Mouse (Mus musculus) ovary, postnatal 10 days (tissue): ENCODE results near the gene Gm3404.
"Not testable (repeated sequence)": the region's sequence is repeated elsewhere in the genome, so short reads cannot be mapped to it uniquely, and the experiment has no call there.

ENCODE experiments used
- DNase-seq: peaks from one replicate; pipeline ENCODE4 v3.0.0; 2022; ENCODE audit warnings: low spot score

Gene Gm3404

DNA sequence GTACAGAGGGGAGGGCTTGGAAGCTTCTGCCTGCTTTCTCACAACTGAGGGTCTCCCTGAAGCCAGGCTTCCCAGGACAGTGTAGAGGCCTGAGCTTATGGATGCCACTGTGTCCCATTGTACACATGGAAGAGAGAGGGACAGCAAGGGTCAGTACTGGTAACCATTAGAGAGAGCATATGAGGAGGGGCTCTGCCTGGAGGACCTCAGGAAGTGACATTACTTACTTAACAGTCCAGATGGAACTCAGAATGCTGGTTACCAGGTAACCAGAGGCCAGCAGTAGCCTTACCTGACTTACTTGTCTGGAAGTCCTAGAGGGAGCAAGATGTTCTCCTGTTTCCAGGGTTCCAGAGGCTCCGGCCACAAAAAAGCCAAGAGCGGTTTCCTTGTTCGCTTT is at the start of gene Gm3404:
Gene Gm3404, plus strand, starts transcription at position 301 of the 400 bp plus-strand sequence.
- DNase-seq, result not testable (repeated sequence)

DNA sequence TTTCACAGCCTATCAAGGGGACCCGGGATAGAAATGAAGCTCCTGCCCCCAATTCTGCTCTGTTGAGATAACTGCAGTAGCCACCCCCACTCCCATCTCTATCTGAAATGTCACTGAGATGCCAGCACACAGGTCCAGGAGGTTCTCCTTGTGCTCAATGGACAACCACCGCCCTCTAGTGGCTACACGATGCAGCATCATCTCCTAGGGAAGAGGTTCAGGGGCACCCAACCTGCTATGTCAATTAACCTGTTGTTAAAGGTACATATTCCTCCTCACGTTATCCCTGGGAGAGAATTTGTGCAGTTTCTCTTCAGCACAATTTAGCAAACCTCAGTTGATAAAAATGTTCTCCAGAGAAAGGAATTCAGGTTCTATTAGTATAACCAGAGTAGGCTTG is 46.0 kb upstream of the Gm3404 start:
- DNase-seq, result not testable (repeated sequence)

DNA sequence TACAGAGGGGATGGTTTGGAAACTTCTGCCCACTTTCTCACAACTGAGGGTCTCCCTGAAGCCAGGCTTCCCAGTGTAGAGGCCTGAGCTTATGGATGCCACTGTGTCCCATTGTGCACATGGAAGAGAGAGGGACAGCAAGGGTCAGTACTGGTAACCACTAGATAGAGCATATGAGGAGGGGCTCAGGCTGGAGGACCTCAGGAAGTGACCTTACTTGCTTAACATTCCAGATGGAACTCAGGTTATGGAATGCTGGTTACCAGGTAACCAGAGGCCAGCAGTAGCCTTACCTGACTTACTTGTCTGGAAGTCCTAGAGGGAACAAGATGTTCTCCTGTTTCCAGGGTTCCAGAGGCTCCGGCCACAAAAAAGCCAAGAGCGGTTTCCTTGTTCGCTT is 43.9 kb upstream of the Gm3404 start, which contains the start of gene Gm6408:
Gene Gm6408, plus strand, starts transcription at position 301 of the 400 bp plus-strand sequence.
- not testable (repeated sequence) for DNase-seq

- not testable (repeated sequence) for DNase-seq
Measured at GRCm38 (mm10) chr5:146488959-146489358, 36.6 kb upstream of the Gm3404 start.

GRCm38 (mm10) chr5:146491063-146491462 is 34.5 kb upstream of the Gm3404 start, which contains the start of gene Gm6370:
TSS of gene Gm6370 (plus strand) at chr5:146491363.
- DNase-seq, result not testable (repeated sequence)

- DNase-seq, result not testable (repeated sequence)
Measured at GRCm38 (mm10) chr5:146502099-146502498, 23.5 kb upstream of the Gm3404 start, which contains the start of gene 4930449I24Rik. TSS of gene 4930449I24Rik (plus strand) at chr5:146502399.

GRCm38 (mm10) chr5:146513823-146514222 is 11.8 kb upstream of the Gm3404 start, which contains the start of gene Gm3402:
TSS of gene Gm3402 (plus strand) at chr5:146514123.
- not testable (repeated sequence) for DNase-seq

DNA sequence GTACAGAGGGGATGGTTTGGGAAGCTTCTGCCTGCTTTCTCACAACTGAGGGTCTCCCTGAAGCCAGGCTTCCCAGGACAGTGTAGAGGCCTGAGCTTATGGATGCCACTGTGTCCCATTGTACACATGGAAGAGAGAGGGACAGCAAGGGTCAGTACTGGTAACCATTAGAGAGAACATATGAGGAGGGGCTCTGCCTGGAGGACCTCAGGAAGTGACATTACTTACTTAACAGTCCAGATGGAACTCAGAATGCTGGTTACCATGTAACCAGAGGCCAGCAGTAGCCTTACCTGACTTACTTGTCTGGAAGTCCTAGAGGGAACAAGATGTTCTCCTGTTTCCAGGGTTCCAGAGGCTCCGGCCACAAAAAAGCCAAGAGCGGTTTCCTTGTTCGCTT is 11.7 kb downstream of the Gm3404 start, which contains the start of gene Gm3409:
Gene Gm3409, plus strand, starts transcription at position 301 of the 400 bp plus-strand sequence.
- not testable (repeated sequence) for DNase-seq

GRCm38 (mm10) chr5:146555836-146556235 is 30.2 kb downstream of the Gm3404 start, which contains the start of gene Gm3415:
TSS of gene Gm3415 (plus strand) at chr5:146556136.
- DNase-seq, result not testable (repeated sequence)

GRCm38 (mm10) chr5:146564259-146564658 is 38.7 kb downstream of the Gm3404 start:
- no peak for DNase-seq

DNA sequence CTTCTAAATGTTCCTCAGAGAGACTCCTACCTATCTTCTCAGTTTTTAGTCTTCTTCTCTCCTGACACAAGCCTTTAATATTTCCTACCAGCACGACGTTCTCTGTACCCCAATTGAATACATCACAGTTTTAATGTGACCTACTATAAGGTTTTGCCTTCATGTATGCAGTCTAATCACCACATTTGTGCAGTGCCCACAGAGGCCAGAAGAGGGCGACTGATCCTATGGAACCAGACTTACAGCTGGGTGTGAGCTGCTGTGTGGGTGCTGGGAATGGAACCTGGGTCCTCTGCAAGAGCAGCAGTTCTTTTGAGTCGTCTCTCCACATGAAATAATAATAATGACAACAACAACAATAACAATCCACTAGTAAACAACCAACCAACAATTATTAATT is 41.5 kb downstream of the Gm3404 start:
- no peak for DNase-seq

DNA sequence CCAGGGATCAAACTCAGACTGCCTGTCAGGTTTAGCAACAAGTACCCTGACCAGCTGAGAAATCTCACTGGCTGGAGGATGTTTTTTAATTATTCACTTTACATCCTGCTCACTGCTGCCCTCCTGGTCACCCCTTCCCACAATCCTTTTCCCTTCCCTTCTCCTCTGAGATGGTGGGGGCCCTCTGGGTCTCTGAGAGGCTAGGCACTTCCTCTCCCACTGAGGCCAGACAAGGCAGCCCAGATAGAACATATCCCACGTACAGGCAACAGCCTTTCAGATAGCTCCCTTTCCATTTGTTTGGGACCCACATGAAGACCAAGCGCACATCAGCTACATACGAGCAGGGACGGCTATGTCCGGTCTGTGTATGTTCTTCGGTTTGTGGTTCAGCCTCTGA is 44.6 kb downstream of the Gm3404 start:
- not testable (repeated sequence) for DNase-seq

DNA sequence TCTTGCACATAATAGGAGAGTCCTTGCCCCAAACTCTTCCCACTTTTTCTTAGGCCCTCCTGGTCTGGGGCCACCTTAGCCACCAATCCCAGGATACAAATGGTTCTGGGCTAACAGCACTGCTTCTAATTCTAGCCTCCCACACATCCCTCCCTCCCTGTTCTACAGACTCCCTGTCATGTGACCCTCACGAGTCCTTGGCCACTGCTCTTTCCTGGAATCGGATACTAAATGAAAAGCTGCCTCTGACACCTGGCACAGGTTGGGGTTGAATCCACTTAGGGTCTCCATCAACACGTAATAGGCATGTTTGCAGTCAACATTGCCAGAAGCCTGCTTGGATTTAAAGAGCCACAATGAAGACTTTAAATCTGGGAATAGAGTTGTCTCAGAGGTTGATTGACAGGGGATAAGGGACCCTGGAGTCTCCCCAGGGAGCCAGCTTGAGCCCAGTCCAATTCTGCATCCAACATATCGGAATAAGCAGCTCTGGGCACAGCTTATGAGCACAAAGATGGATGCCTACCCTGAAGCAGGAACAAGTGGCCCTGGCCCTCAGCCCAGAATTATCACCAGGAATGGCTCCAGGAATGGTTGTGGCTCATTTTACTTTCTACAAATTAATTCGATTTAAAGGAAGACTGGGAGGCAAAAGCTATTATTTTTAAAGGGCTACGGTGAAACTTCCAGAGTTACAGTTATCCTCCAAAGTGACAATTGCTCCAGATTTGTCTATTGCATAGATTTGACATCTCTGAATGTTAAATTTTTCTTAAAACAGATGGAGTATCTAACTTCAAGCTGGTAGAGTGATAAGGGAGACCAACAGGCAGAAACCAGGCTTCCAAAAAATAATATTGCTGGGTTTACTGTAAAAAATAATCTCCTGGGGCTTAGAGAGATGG is 46.5 kb downstream of the Gm3404 start:
- DNase-seq, result not testable (repeated sequence)

GRCm38 (mm10) chr5:146572735-146573042 is 47.1 kb downstream of the Gm3404 start:
- DNase-seq, result not testable (repeated sequence)

DNA sequence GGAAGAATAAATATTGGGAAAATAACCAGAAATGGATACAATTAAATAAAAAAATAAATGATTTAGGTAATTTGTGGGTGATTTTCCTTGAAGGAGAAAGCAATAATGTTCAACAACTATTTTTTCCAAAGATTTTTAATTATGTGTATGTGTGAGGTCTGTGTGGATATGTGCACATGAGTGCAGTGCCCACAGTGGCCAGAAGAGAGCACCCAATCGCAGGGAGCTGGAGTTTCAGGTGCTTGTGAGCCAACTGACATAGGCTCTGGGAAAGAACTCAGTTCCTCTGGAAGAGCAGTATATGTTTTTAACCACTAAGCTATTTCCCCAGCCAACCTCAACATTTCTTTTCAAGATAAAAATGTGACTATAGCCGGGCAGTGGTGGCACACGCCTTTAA is 51.1 kb downstream of the Gm3404 start:
- no peak for DNase-seq
